ENCODE assay signal across 9 mouse cellular contexts in the genomic region with DNA sequence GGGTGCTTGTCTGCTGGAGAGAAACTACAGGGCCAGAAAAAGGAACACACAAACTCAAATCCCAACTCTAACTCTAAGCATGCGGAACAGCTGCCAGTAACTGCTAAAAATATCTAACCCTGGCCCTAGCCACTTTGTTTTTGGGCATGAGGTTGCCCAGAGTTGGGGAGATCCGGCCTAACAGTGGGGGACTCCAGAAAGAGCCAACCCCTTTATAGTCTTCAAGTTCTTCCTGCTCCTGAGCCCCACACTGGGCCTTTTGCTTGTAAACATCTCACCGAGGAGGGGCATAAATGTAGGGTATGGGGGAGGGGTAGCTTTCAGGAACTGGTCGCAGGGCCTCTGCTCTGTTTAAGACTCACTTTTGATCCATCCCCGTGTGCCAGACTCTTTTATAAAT. TPM values are rescaled to one million over a fixed set of nuclear protein-coding genes. Genes with fewer than 3 reads are reported as not detected.
DNase-seq lines count a peak whose midpoint lies in the region; ATAC-seq lines count a peak whose summit lies in the region.
"Had no signal": no experiment of that assay in that cellular context is flagged by ENCODE, and none has a peak within 500 bp of the region (broad histone marks: within the 10 kb centered on the region; RNA-seq: fewer than 3 reads in every experiment).

No protein-coding gene starts in this region.

- 18% methylated on average over 5 of the region's 5 CpGs for WGBS in neural tube, embryonic 15.5 days

- intact Hi-C loops in heart, postnatal 36 days (cut with DNase I) = no loop called here

- DNase-seq in frontal cortex, postnatal 14 days (ENCODE audit: low spot score in 2 of 2) = no peak
- DNase-seq in right cerebral cortex, postnatal 10 days (ENCODE audit: low spot score in 2 of 2) = peak; percentile 25 to 28
- DNase-seq in right cerebral cortex, adult 18-20 months = no peak
- peak; percentile 18 to 41 for DNase-seq in heart, postnatal 36 days
- no peak for DNase-seq in adrenal gland, postnatal 4 days (ENCODE audit: low spot score in 2 of 2)
- no peak for DNase-seq in left cerebral cortex, adult 9 months (ENCODE audit: low spot score in 2 of 2)

- peaks cover 17% of the 10 kb centered on the region for H3K4me1 ChIP-seq in neural tube, embryonic 15.5 days

- no peak overlapping the region for H3K4me3 ChIP-seq in neural tube, embryonic 15.5 days (replicated peaks)

- H3K9ac ChIP-seq in neural tube, embryonic 15.5 days (replicated peaks) = no peak overlapping the region

- 0 out of 2 replicates have a peak, but pooled peaks have one; percentile 13 for ATAC-seq in frontal cortex, adult (ENCODE audit: low TSS enrichment)
- no peak for ATAC-seq in neural tube, embryonic 15.5 days (ENCODE audit: low FRiP score)

- H3K27ac ChIP-seq in neural tube, embryonic 15.5 days (replicated peaks) = no peak overlapping the region

- H3K27me3 ChIP-seq in neural tube, embryonic 15.5 days (replicated peaks) = peaks cover 31% of the 10 kb centered on the region

- no peaks in the 10 kb centered on the region for H3K9me3 ChIP-seq in neural tube, embryonic 15.5 days (replicated peaks)

- peaks cover 13% of the 10 kb centered on the region for H3K36me3 ChIP-seq in neural tube, embryonic 15.5 days

- peak overlapping the region; percentile 66 for H3K4me2 ChIP-seq in neural tube, embryonic 15.5 days

RNA-seq across cellular contexts. Expression of a gene that starts 0.8 kb away (rescaled TPM):
- total RNA-seq in heart, postnatal 36 days (2021) = 100 to 1,000 TPM; 355 to 387 TPM
- polyA plus RNA-seq in neural tube, embryonic 15.5 days (2015; fragmentation: Nextera tagmentation; extraction: Ambion mirVana) = 4.7 and 6.8 TPM in 2 replicates
- total RNA-seq in adrenal gland, postnatal 4 days (2021) = 1 to 10 TPM; 6.0 to 6.7 TPM

RNA-seq across cellular contexts. Expression of a gene that starts 7.8 kb away (rescaled TPM):
- 1 to 10 TPM; 3.1 TPM for total RNA-seq in heart, postnatal 36 days (2021)
- 0.38 TPM in 1 of 2 replicates, not detected in the other for polyA plus RNA-seq in neural tube, embryonic 15.5 days (2015; fragmentation: Nextera tagmentation; extraction: Ambion mirVana)
- total RNA-seq in adrenal gland, postnatal 4 days (2021) = 10 to 100 TPM in 1 of 2 experiments, 1 to 10 TPM in 1; 2.1 to 83.8 TPM
- polyA plus RNA-seq: embryonic facial prominence, embryonic 11.5 days had no signal

RNA-seq across cellular contexts. Expression of a gene that starts 9.8 kb away (rescaled TPM):
- total RNA-seq in heart, postnatal 36 days (2021) = 10 to 100 TPM; 61.2 to 67.6 TPM
- polyA plus RNA-seq in neural tube, embryonic 15.5 days (2015; fragmentation: Nextera tagmentation; extraction: Ambion mirVana) = 121 and 135 TPM in 2 replicates
- total RNA-seq in adrenal gland, postnatal 4 days (2021) = 10 to 100 TPM; 32.4 to 36.2 TPM

RNA-seq across cellular contexts. Expression of a gene that starts 40.7 kb away (rescaled TPM):
- 10 to 100 TPM; 28.1 to 29.8 TPM for total RNA-seq in heart, postnatal 36 days (2021)
- 18.4 and 19.7 TPM in 2 replicates for polyA plus RNA-seq in neural tube, embryonic 15.5 days (2015; fragmentation: Nextera tagmentation; extraction: Ambion mirVana)
- total RNA-seq in adrenal gland, postnatal 4 days (2021) = 10 to 100 TPM; 17.0 to 17.6 TPM

Comparison
In these comparisons a context has a peak if more than half of its experiments do, and no peak if none do; other contexts are left out.
1. DNase-seq: peak in right cerebral cortex, postnatal 10 days (2 of 2) and heart, postnatal 36 days (2 of 2); none in frontal cortex, postnatal 14 days (0 of 2), right cerebral cortex, adult 18-20 months (single experiment), adrenal gland, postnatal 4 days (0 of 2) and left cerebral cortex, adult 9 months (0 of 2).
2. RNA of a gene that starts 0.8 kb away (total RNA-seq): 355 to 387 TPM in heart, postnatal 36 days; 6.0 to 6.7 TPM in adrenal gland, postnatal 4 days; every median in the first group is over 10 times any median in the second.